Mouse (Mus musculus) heart, postnatal 36 days (tissue): ENCODE results near the gene Tcp11l2. TPM values are rescaled to one million over a fixed set of nuclear protein-coding genes. Genes with fewer than 3 reads are reported as not detected.

Experiments used
- DNase-seq, 2 experiments: peaks; one replicate each; pipeline ENCODE4 v3.0.0; 2021 to 2022
- intact Hi-C: fragments of 180-260 bp; cut with DNase I; formaldehyde crosslinking; loops from one replicate; pipeline ENCODE4 v1.15.1; 2025
- total RNA-seq, 2 experiments: library from RNA; stranded (reverse); gene quantifications; 2 replicates each; pipeline ENCODE4 v1.2.3; 2021

Tcp11l2 gene
- 100 to 1,000 TPM; 131 to 192 TPM for total RNA-seq

- intact Hi-C loops = loop anchor here (2.0 kb wide), 2 partner anchors 42 to 46 kb away; partner anchors contain the start of genes Ckap4 and Polr3b
These were observed at the start of gene Tcp11l2 for GRCm38 (mm10) chr10:84576395-84577070. Gene Tcp11l2 (plus strand): TSS chr10:84576626.

GRCm38 (mm10) chr10:84527070-84527469, 49.4 kb upstream of the Tcp11l2 start:
- no peak for DNase-seq
- intact Hi-C loops = no loop called here

More at GRCm38 (mm10) chr10:84576395-84577070, at the start of gene Tcp11l2:
- DNase-seq = peak; percentile 94

- intact Hi-C loops = no loop called here
- DNase-seq = no peak
These were observed 48.8 kb upstream of the Tcp11l2 start for GRCm38 (mm10) chr10:84527631-84528030.

- no peak for DNase-seq
- intact Hi-C loops = no loop called here
These were observed 46.0 kb upstream of the Tcp11l2 start for GRCm38 (mm10) chr10:84530388-84530787.

GRCm38 (mm10) chr10:84531576-84531975, 44.9 kb upstream of the Tcp11l2 start:
- intact Hi-C loops = no loop called here
- no peak for DNase-seq

- intact Hi-C loops = loop anchor here (2.0 kb wide), 1 partner anchor 90 kb away; the partner anchor contains the start of gene Polr3b
- DNase-seq = peak; percentile 45 to 60
These were observed 44.1 kb upstream of the Tcp11l2 start for GRCm38 (mm10) chr10:84532191-84532889.

GRCm38 (mm10) chr10:84532911-84533882, 43.2 kb upstream of the Tcp11l2 start:
- peak; percentile 61 to 71 for DNase-seq
- intact Hi-C loops = loop anchor here (2.0 kb wide), 1 partner anchor 90 kb away; the partner anchor contains the start of gene Polr3b

- intact Hi-C loops = loop anchor here (2.0 kb wide), 2 partner anchors 43 to 89 kb away; partner anchors contain the start of genes Polr3b and Tcp11l2
- DNase-seq = peak; percentile 71 to 80
These were observed 42.3 kb upstream of the Tcp11l2 start, which contains the start of gene Ckap4 for GRCm38 (mm10) chr10:84533912-84534671. Gene Ckap4 (minus strand): TSS chr10:84534062.

GRCm38 (mm10) chr10:84535458-84535857, 41.0 kb upstream of the Tcp11l2 start:
- intact Hi-C loops = loop anchor here (2.0 kb wide), 1 partner anchor 41 kb away; the partner anchor contains the start of gene Tcp11l2

GRCm38 (mm10) chr10:84535859-84536258, 40.6 kb upstream of the Tcp11l2 start:
- intact Hi-C loops = loop anchor here (2.0 kb wide), 1 partner anchor 41 kb away; the partner anchor contains the start of gene Tcp11l2
- DNase-seq = no peak

More at GRCm38 (mm10) chr10:84535458-84535857, 41.0 kb upstream of the Tcp11l2 start:
- DNase-seq = no peak

- intact Hi-C loops = no loop called here
- no peak for DNase-seq
These were observed 36.8 kb upstream of the Tcp11l2 start for GRCm38 (mm10) chr10:84539651-84540050.

GRCm38 (mm10) chr10:84542802-84543658, 33.4 kb upstream of the Tcp11l2 start:
- intact Hi-C loops = no loop called here
- no peak for DNase-seq

GRCm38 (mm10) chr10:84544841-84545610, 31.4 kb upstream of the Tcp11l2 start:
- intact Hi-C loops = no loop called here
- no peak for DNase-seq

- DNase-seq = no peak
- intact Hi-C loops = no loop called here
These were observed 27.1 kb upstream of the Tcp11l2 start for GRCm38 (mm10) chr10:84549146-84549919.

- no peak for DNase-seq
- intact Hi-C loops = no loop called here
These were observed 26.5 kb upstream of the Tcp11l2 start for GRCm38 (mm10) chr10:84549920-84550293.

- intact Hi-C loops = no loop called here
- no peak for DNase-seq
These were observed 24.6 kb upstream of the Tcp11l2 start for GRCm38 (mm10) chr10:84551846-84552245.

- DNase-seq = no peak
- intact Hi-C loops = no loop called here
These were observed 23.9 kb upstream of the Tcp11l2 start for GRCm38 (mm10) chr10:84552477-84552876.
